In genomic region chr10:86880071-86880806, GRCm38 (mm10) we compare ENCODE assay signal across 14 mouse cellular contexts.
DNase-seq lines count a peak whose midpoint lies in the region; ATAC-seq and TF ChIP-seq lines count a peak whose summit lies in the region.
"Had no signal": no experiment of that assay in that cellular context is flagged by ENCODE, and none has a peak within 500 bp of the region (broad histone marks: within the 10 kb centered on the region; RNA-seq: fewer than 3 reads in every experiment).

No protein-coding gene starts in this region.

- ATAC-seq in forebrain, embryonic 11.5 days (replicated peaks; ENCODE audit: low FRiP score): no peak
- ATAC-seq: intestine, embryonic 15.5 days had no signal

- no peak overlapping the region for H3K4me3 ChIP-seq in forebrain, embryonic 11.5 days (ENCODE audit: low read depth, low read length)
- H3K4me3 ChIP-seq in forebrain, embryonic 10.5 days: no peak overlapping the region
- H3K4me3 ChIP-seq in thymus, adult 2 months (ENCODE audit: control insufficient read depth, insufficient read depth, low read length): no peak overlapping the region
- H3K4me3 ChIP-seq: heart, embryonic 15.5 days; intestine, embryonic 15.5 days; liver, embryonic 13.5 days; stomach, embryonic 15.5 days had no signal

- H3K36me3 ChIP-seq in forebrain, embryonic 11.5 days (ENCODE audit: control insufficient read depth, insufficient read depth, low read length): no peaks in the 10 kb centered on the region
- H3K36me3 ChIP-seq in forebrain, embryonic 10.5 days (replicated peaks): no peaks in the 10 kb centered on the region
- H3K36me3 ChIP-seq in thymus, adult 2 months (ENCODE audit: control insufficient read depth, insufficient read depth, low read length): no peaks in the 10 kb centered on the region
- H3K36me3 ChIP-seq: heart, embryonic 15.5 days; intestine, embryonic 15.5 days; liver, embryonic 13.5 days; stomach, embryonic 15.5 days had no signal

- H3K27me3 ChIP-seq in forebrain, embryonic 11.5 days (ENCODE audit: control insufficient read depth, insufficient read depth, low read length): no peaks in the 10 kb centered on the region
- no peaks in the 10 kb centered on the region for H3K27me3 ChIP-seq in forebrain, embryonic 10.5 days (ENCODE audit: poor library complexity, severe bottlenecking)
- H3K27me3 ChIP-seq in thymus, adult 2 months (ENCODE audit: control insufficient read depth, insufficient read depth, low read length): 0 out of 2 replicates have a peak, but pooled peaks cover 3% of the 10 kb centered on the region
- H3K27me3 ChIP-seq: heart, embryonic 15.5 days; intestine, embryonic 15.5 days; liver, embryonic 13.5 days; stomach, embryonic 15.5 days had no signal

- no peaks in the 10 kb centered on the region for H3K9me3 ChIP-seq in forebrain, embryonic 11.5 days (ENCODE audit: control insufficient read depth, low read length)
- H3K9me3 ChIP-seq in forebrain, embryonic 10.5 days: no peaks in the 10 kb centered on the region
- H3K9me3 ChIP-seq: heart, embryonic 15.5 days; intestine, embryonic 15.5 days; liver, embryonic 13.5 days; stomach, embryonic 15.5 days had no signal

- no peak for TF ChIP-seq POLR2A in thymus, adult 2 months (IDR thresholded peaks at IDR 0.05; ENCODE audit: control insufficient read depth, extremely low read depth, insufficient read depth, low read length, poor library complexity)

- H3K4me1 ChIP-seq in forebrain, embryonic 11.5 days (replicated peaks; ENCODE audit: control insufficient read depth, insufficient read depth, low read length): no peaks in the 10 kb centered on the region
- peaks cover 5% of the 10 kb centered on the region for H3K4me1 ChIP-seq in forebrain, embryonic 10.5 days
- 0 out of 2 replicates have a peak, but pooled peaks cover 2% of the 10 kb centered on the region for H3K4me1 ChIP-seq in thymus, adult 2 months (replicated peaks; ENCODE audit: control insufficient read depth, insufficient read depth, low read length)
- H3K4me1 ChIP-seq: heart, embryonic 15.5 days; intestine, embryonic 15.5 days; liver, embryonic 13.5 days; stomach, embryonic 15.5 days had no signal

- TF ChIP-seq CTCF in thymus, adult 2 months (IDR thresholded peaks at IDR 0.05; ENCODE audit: borderline replicate concordance, control insufficient read depth, extremely low read depth, insufficient read depth, low read length, poor library complexity): no peak

- peak; percentile 42 for DNase-seq in forebrain, embryonic 11.5 days (ENCODE audit: low spot score)
- no peak for DNase-seq in forebrain, embryonic 10.5 days (ENCODE audit: extremely low spot score, low spot score)
- peak; percentile 31 to 33 for DNase-seq in right cerebral cortex, postnatal 10 days (ENCODE audit: low spot score in 2 of 2)
- no peak for DNase-seq in right cerebral cortex, postnatal 14 days
- peak; percentile 31 to 57 for DNase-seq in cerebellum, postnatal 25 days
- DNase-seq in skeletal muscle tissue, adult 2 months (ENCODE audit: low read depth, low spot score): peak; percentile 82
- no peak for DNase-seq in thymus, adult 2 months
- DNase-seq in embryo, embryonic 11 days: no peak
- DNase-seq: B cell, adult 2 months; liver, embryonic 13.5 days; midbrain, embryonic 14.5 days had no signal

- H3K9ac ChIP-seq in forebrain, embryonic 11.5 days (ENCODE audit: low read length): no peak overlapping the region
- H3K9ac ChIP-seq: heart, embryonic 15.5 days; intestine, embryonic 15.5 days; liver, embryonic 13.5 days; stomach, embryonic 15.5 days had no signal

- H3K4me2 ChIP-seq in forebrain, embryonic 11.5 days (ENCODE audit: low read depth, low read length, severe bottlenecking): no peak overlapping the region
- H3K4me2 ChIP-seq: heart, embryonic 15.5 days; intestine, embryonic 15.5 days; liver, embryonic 13.5 days; stomach, embryonic 15.5 days had no signal

- WGBS in forebrain, embryonic 11.5 days: 64% methylated on average over 5 of the region's 5 CpGs
- WGBS in forebrain, embryonic 10.5 days: 65% methylated on average over 5 of the region's 5 CpGs
- 87% methylated on average over 5 of the region's 5 CpGs for WGBS in thymus, adult 2 months

- no peak overlapping the region for H3K27ac ChIP-seq in forebrain, embryonic 11.5 days (ENCODE audit: low read depth, low read length)
- no peak overlapping the region for H3K27ac ChIP-seq in forebrain, embryonic 10.5 days
- H3K27ac ChIP-seq in thymus, adult 2 months (ENCODE audit: control insufficient read depth, insufficient read depth, low read length): no peak overlapping the region
- H3K27ac ChIP-seq: heart, embryonic 15.5 days; intestine, embryonic 15.5 days; liver, embryonic 13.5 days; stomach, embryonic 15.5 days had no signal

Comparison
In these comparisons a context has a peak if more than half of its experiments do, and no peak if none do; other contexts are left out.
1. DNase-seq: peak in forebrain, embryonic 11.5 days (single experiment), right cerebral cortex, postnatal 10 days (2 of 2), cerebellum, postnatal 25 days (2 of 2) and skeletal muscle tissue, adult 2 months (single experiment); none in forebrain, embryonic 10.5 days (single experiment), right cerebral cortex, postnatal 14 days (single experiment), thymus, adult 2 months (single experiment) and embryo, embryonic 11 days (single experiment).